Mouse (Mus musculus) thymus, adult 2 months (tissue): ENCODE results near the gene Pcgf2.

Experiments used
- CTCF ChIP-seq: fragments of 200-500 bp; IDR thresholded peaks from 2 replicates; pipeline ENCODE4 v1.5.1; 2012; ENCODE audit warnings: mild to moderate bottlenecking, control low read depth, low read length, moderate library complexity, borderline replicate concordance; ENCODE audit not compliant: control insufficient read depth, poor library complexity, insufficient read depth; ENCODE audit errors: extremely low read depth
- POLR2A ChIP-seq: fragments of 200-500 bp; IDR thresholded peaks from 2 replicates; pipeline ENCODE4 v1.6.1; 2012; ENCODE audit warnings: mild to moderate bottlenecking, low read length, control low read depth, moderate library complexity; ENCODE audit not compliant: control insufficient read depth, poor library complexity, insufficient read depth; ENCODE audit errors: extremely low read depth

GRCm38 (mm10) chr11:97698741-97699611, 1.3 kb downstream of the Pcgf2 start:
- TF ChIP-seq POLR2A: no peak
- TF ChIP-seq CTCF: no peak
